Mouse (Mus musculus) CH12.LX (cell line): ENCODE results near the gene Gm10643. TPM values are rescaled to one million over a fixed set of nuclear protein-coding genes. Genes with fewer than 3 reads are reported as not detected.

Experiments
- DNase-seq: peaks from one replicate; pipeline ENCODE4 v3.0.0-alpha.2; 2013; ENCODE audit errors: extremely low read depth
- H3K27ac ChIP-seq: 2 replicates; pipeline ENCODE4 v1.5.1; 2012; ENCODE audit warnings: low read depth, mild to moderate bottlenecking, control low read depth, moderate library complexity; ENCODE audit not compliant: insufficient read depth
- H3K27me3 ChIP-seq: replicated peaks from 2 replicates; pipeline ENCODE3; 2012; ENCODE audit warnings: inconsistent platforms
- H3K36me3 ChIP-seq, 2 experiments: replicated peaks in 1 of 2; 2 replicates each; pipeline versions ENCODE3 to v1.6.1; 2012; ENCODE audit warnings: inconsistent platforms in 1 of 2, low read length in 1 of 2, mild to moderate bottlenecking in 1 of 2, mixed read lengths in 1 of 2, moderate library complexity in 1 of 2; ENCODE audit not compliant: control insufficient read depth in 1 of 2, insufficient read depth in 1 of 2
- H3K4me1 ChIP-seq, 2 experiments: 2 replicates each; pipeline ENCODE4 v1.6.1; 2012; ENCODE audit warnings: inconsistent platforms in 1 of 2, moderate library complexity in 1 of 2; ENCODE audit not compliant: insufficient read depth in 2 of 2, control insufficient read depth in 1 of 2
- H3K4me2 ChIP-seq: 2 replicates; pipeline ENCODE4 v1.6.1; 2012; ENCODE audit warnings: low read depth, mild to moderate bottlenecking, control low read depth; ENCODE audit not compliant: poor library complexity, insufficient read depth, severe bottlenecking
- H3K4me3 ChIP-seq, 3 experiments: fragments of 150-350 bp in 1 of 3; sonication (generic) in 1 of 3; replicated peaks in 1 of 3; 2 replicates each; pipeline versions ENCODE3 to v1.5.1; 2011 to 2012; ENCODE audit warnings: low read depth in 2 of 3, low read length in 2 of 3, mild to moderate bottlenecking in 2 of 3, moderate library complexity in 2 of 3, control low read depth in 1 of 3, improper control_type of control experiment in 1 of 3, inconsistent platforms in 1 of 3, mixed read lengths in 1 of 3; ENCODE audit not compliant: poor library complexity in 1 of 3
- H3K79me2 ChIP-seq: replicated peaks from 2 replicates; pipeline ENCODE4 v1.6.1; 2012; ENCODE audit warnings: mild to moderate bottlenecking, moderate library complexity; ENCODE audit not compliant: control insufficient read depth, poor library complexity, insufficient read depth, severe bottlenecking; ENCODE audit errors: extremely low read depth
- H3K9ac ChIP-seq: 2 replicates; pipeline ENCODE4 v1.6.1; 2012; ENCODE audit warnings: low read depth, mild to moderate bottlenecking, control low read depth, moderate library complexity; ENCODE audit not compliant: insufficient read depth
- H3K9me3 ChIP-seq: replicated peaks from 2 replicates; pipeline ENCODE3; 2012; ENCODE audit warnings: low read length, inconsistent platforms, mixed read lengths
- CHD1 ChIP-seq: IDR thresholded peaks from 2 replicates; pipeline ENCODE4 v1.6.1; 2012; ENCODE audit warnings: low read depth, low read length, improper control_type of control experiment, inconsistent platforms
- CHD2 ChIP-seq: IDR thresholded peaks from 2 replicates; pipeline ENCODE4 v1.6.1; 2011; ENCODE audit warnings: low read length, improper control_type of control experiment
- CTCF ChIP-seq, 2 experiments: IDR thresholded peaks in 1 of 2; conservative IDR thresholded peaks in 1 of 2; 2 replicates each; pipeline ENCODE4 v1.5.1; 2011 to 2012; ENCODE audit warnings: low read depth in 2 of 2, low read length in 2 of 2, improper control_type of control experiment in 1 of 2, inconsistent platforms in 1 of 2, mild to moderate bottlenecking in 1 of 2, moderate library complexity in 1 of 2
- E2F4 ChIP-seq: IDR thresholded peaks from 2 replicates; pipeline ENCODE4 v1.6.1; 2011; ENCODE audit warnings: low read depth, low read length, improper control_type of control experiment; ENCODE audit not compliant: insufficient replicate concordance
- ELF1 ChIP-seq: IDR thresholded peaks from 2 replicates; pipeline ENCODE4 v1.6.1; 2014; ENCODE audit warnings: low read depth, mild to moderate bottlenecking, inconsistent platforms, low read length, improper control_type of control experiment
- EP300 ChIP-seq: IDR thresholded peaks from 2 replicates; pipeline ENCODE4 v1.6.1; 2011; ENCODE audit warnings: low read length, improper control_type of control experiment
- ETS1 ChIP-seq: conservative IDR thresholded peaks from 2 replicates; pipeline ENCODE4 v1.6.1; 2012; ENCODE audit warnings: low read depth, mild to moderate bottlenecking, inconsistent platforms, low read length, improper control_type of control experiment, moderate library complexity
- GABPA ChIP-seq: IDR thresholded peaks from 2 replicates; pipeline ENCODE4 v1.6.1; 2012; ENCODE audit warnings: low read depth, low read length, improper control_type of control experiment, inconsistent platforms; ENCODE audit not compliant: insufficient replicate concordance
- IRF4 ChIP-seq: IDR thresholded peaks from 2 replicates; pipeline ENCODE4 v1.6.1; 2014; ENCODE audit warnings: low read depth, mild to moderate bottlenecking, inconsistent platforms, low read length, improper control_type of control experiment
- JUN ChIP-seq: IDR thresholded peaks from 2 replicates; pipeline ENCODE4 v1.6.1; 2011; ENCODE audit warnings: low read depth, mild to moderate bottlenecking, low read length, improper control_type of control experiment, moderate library complexity; ENCODE audit not compliant: insufficient read depth
- JUND ChIP-seq: conservative IDR thresholded peaks from 2 replicates; pipeline ENCODE4 v1.6.1; 2011; ENCODE audit warnings: low read depth, low read length, improper control_type of control experiment
- KAT2A ChIP-seq: IDR thresholded peaks from 2 replicates; pipeline ENCODE4 v1.6.1; 2012; ENCODE audit warnings: low read length, improper control_type of control experiment, inconsistent platforms; ENCODE audit not compliant: insufficient replicate concordance
- MAFK ChIP-seq: IDR thresholded peaks from 2 replicates; pipeline ENCODE4 v1.6.1; 2011; ENCODE audit warnings: low read length, improper control_type of control experiment; ENCODE audit not compliant: insufficient replicate concordance
- MEF2A ChIP-seq: IDR thresholded peaks from 2 replicates; pipeline ENCODE4 v1.6.1; 2014; ENCODE audit warnings: low read depth, mild to moderate bottlenecking, inconsistent platforms, low read length, improper control_type of control experiment, borderline replicate concordance
- MXI1 ChIP-seq: IDR thresholded peaks from 2 replicates; pipeline ENCODE4 v1.6.1; 2011; ENCODE audit warnings: mild to moderate bottlenecking, low read depth, low read length, improper control_type of control experiment
- MYC ChIP-seq: IDR thresholded peaks from 2 replicates; pipeline ENCODE4 v1.6.1; 2011; ENCODE audit warnings: low read depth, mild to moderate bottlenecking, improper control_type of control experiment, low read length
- NRF1 ChIP-seq: IDR thresholded peaks from 2 replicates; pipeline ENCODE4 v1.6.1; 2014; ENCODE audit warnings: low read depth, mild to moderate bottlenecking, inconsistent platforms, low read length, improper control_type of control experiment, moderate library complexity
- PAX5 ChIP-seq: IDR thresholded peaks from 2 replicates; pipeline ENCODE4 v1.6.1; 2012; ENCODE audit warnings: low read length, inconsistent platforms, mixed read lengths
- POLR2A ChIP-seq: IDR thresholded peaks from 2 replicates; pipeline ENCODE4 v1.6.1; 2011; ENCODE audit warnings: low read depth, mild to moderate bottlenecking, improper control_type of control experiment, low read length
- POLR2AphosphoS2 ChIP-seq: IDR thresholded peaks from 2 replicates; pipeline ENCODE4 v1.6.1; 2011; ENCODE audit warnings: low read depth, low read length, improper control_type of control experiment
- RAD21 ChIP-seq: IDR thresholded peaks from 2 replicates; pipeline ENCODE4 v1.6.1; 2011; ENCODE audit warnings: low read depth, mild to moderate bottlenecking, low read length, improper control_type of control experiment, moderate library complexity
- RCOR1 ChIP-seq: conservative IDR thresholded peaks from 2 replicates; pipeline ENCODE4 v1.6.1; 2012; ENCODE audit warnings: low read depth, mild to moderate bottlenecking, inconsistent platforms, low read length, improper control_type of control experiment
- SIN3A ChIP-seq: IDR thresholded peaks from 2 replicates; pipeline ENCODE4 v1.6.1; 2012; ENCODE audit warnings: low read length, improper control_type of control experiment, inconsistent platforms
- SMC3 ChIP-seq: IDR thresholded peaks from 2 replicates; pipeline ENCODE4 v1.6.1; 2011; ENCODE audit warnings: low read depth, low read length, improper control_type of control experiment
- TBP ChIP-seq: conservative IDR thresholded peaks from 2 replicates; pipeline ENCODE4 v1.6.1; 2011; ENCODE audit warnings: low read depth, low read length, improper control_type of control experiment
- TCF12 ChIP-seq: IDR thresholded peaks from 2 replicates; pipeline ENCODE4 v1.6.1; 2014; ENCODE audit warnings: low read depth, mild to moderate bottlenecking, inconsistent platforms, low read length, improper control_type of control experiment
- dilution Hi-C: fragments of 300-500 bp; cut with MboI; formaldehyde crosslinking; loops from 2 replicates; pipeline ENCODE4 v1.14.3; 2020; ENCODE audit warnings: low sequenced_read_pairs; ENCODE audit not compliant: extremely low pct_unique_long_range_greater_than_20kb, extremely low pct_ligation_motif_present
- in situ Hi-C: fragments of 300-500 bp; cut with MboI; formaldehyde crosslinking; loops from 3 replicates; pipeline ENCODE4 v1.14.3; 2019; ENCODE audit warnings: low sequenced_read_pairs, low pct_ligation_motif_present, low pct_unique_long_range_greater_than_20kb, mixed read lengths
- polyA plus RNA-seq: library from polyadenylated mRNA; unstranded; fragments of >175 nt; gene quantifications from 2 replicates; pipeline ENCODE4 v1.2.1, GENCODE M21; 2012; ENCODE audit warnings: low read depth; ENCODE audit not compliant: insufficient read length
- total RNA-seq, 2 experiments: library from RNA; depleted of rRNA; stranded (reverse); fragments of 300-350 nt in 1 of 2; fragments of >200 nt in 1 of 2; gene quantifications; 2 replicates each; pipeline ENCODE4 v1.2.3; 2012 to 2014

Gene Gm10643
- total and polyA plus RNA-seq, 3 experiments, result 0.14 to 0.76 (median 0.42) TPM

- TF ChIP-seq MEF2A (no peak), MAFK (no peak), SMC3 (no peak)
Observed at GRCm38 (mm10) chr8:84106216-84107040, 41.5 kb upstream of the Gm10643 start (continued).

GRCm38 (mm10) chr8:84105676-84106075, 40.7 kb upstream of the Gm10643 start:
- Histone ChIP-seq H3K27me3 (no peaks in the 10 kb centered on the region), H3K9ac (0 out of 2 replicates have a peak overlapping the region, but pooled peaks have one; percentile 29), H3K79me2 (peaks cover 14% of the 10 kb centered on the region)
- TF ChIP-seq CHD2 (peak; percentile 32; the same call in 1 of the 2 replicates), GABPA (no peak)
- TF ChIP-seq, all 38 proteins: peak for 1
- peak overlapping the region in 1 of 3 experiments; percentile 40 for H3K4me3 ChIP-seq
- H3K36me3 ChIP-seq, result peaks cover 21 to 23% of the 10 kb centered on the region in 2 experiments
- in situ Hi-C loops (loop anchor here (10.0 kb wide), 1 partner anchor 51 kb away; no protein-coding TSS in a partner anchor), dilution Hi-C loops (no loop called here)
- DNase-seq, result no peak
- peaks cover 15 to 34% of the 10 kb centered on the region in 2 experiments for H3K4me1 ChIP-seq
- peak overlapping the region; percentile 93 for H3K27ac ChIP-seq
- peaks cover 3% of the 10 kb centered on the region for H3K9me3 ChIP-seq
- H3K4me2 ChIP-seq, result peak overlapping the region; percentile 40; the same call in 1 of the 2 replicates

- H3K4me2 ChIP-seq, result peak within 1 kb of the TSS; percentile 94
- peaks cover 15 to 34% of the 10 kb centered on the region in 2 experiments for H3K4me1 ChIP-seq
- in situ Hi-C loops, result loop anchor here (10.0 kb wide), 1 partner anchor 50 kb away; no protein-coding TSS in a partner anchor
- H3K36me3 ChIP-seq, result peaks cover 27 to 31% of the 10 kb centered on the region in 2 experiments
- peaks cover 14% of the 10 kb centered on the region for H3K79me2 ChIP-seq
- H3K27me3 ChIP-seq, result no peaks in the 10 kb centered on the region
- H3K4me3 ChIP-seq, result peak within 1 kb of the TSS; percentile 65 to 71 (median 68)
- peak within 1 kb of the TSS; percentile 93 for H3K27ac ChIP-seq
- H3K9ac ChIP-seq, result peak within 1 kb of the TSS; percentile 80
- peaks cover 3% of the 10 kb centered on the region for H3K9me3 ChIP-seq
- dilution Hi-C loops, result no loop called here
- DNase-seq, result peak; percentile 99
- TF ChIP-seq JUN (no peak), JUND (no peak), PAX5 (no peak), TBP (peak; percentile 52; the same call in 1 of the 2 replicates), RCOR1 (no peak), POLR2AphosphoS2 (no peak), MYC (no peak), SIN3A (no peak; the same call in 1 of the 2 replicates), POLR2A (peak; percentile 83), MXI1 (peak; percentile 29; the same call in 1 of the 2 replicates), SMC3 (no peak), NRF1 (0 out of 2 replicates have a peak, but pooled peaks have one; percentile 22), ETS1 (no peak), IRF4 (no peak), CTCF (conservative IDR thresholded peaks at IDR 0.05 in 1 of 2, IDR thresholded peaks at IDR 0.05 in 1 of 2; ENCODE audit: low read depth in 2 of 2, low read length in 2 of 2) (no peak), E2F4 (no peak), ELF1 (peak; percentile 92), KAT2A (no peak), CHD1 (no peak), EP300 (no peak), TCF12 (peak; percentile 72), GABPA (no peak), RAD21 (no peak)
Observed at GRCm38 (mm10) chr8:84104697-84105609, 40.0 kb upstream of the Gm10643 start, which contains the start of gene Dcaf15. Gene Dcaf15, minus strand, starts transcription at chr8:84104768.
